Mouse (Mus musculus) megakaryocyte progenitor cell, adult 5-6 weeks (primary cell): Measurements from ENCODE around the gene Gspt2. TPM values are rescaled to one million over a fixed set of nuclear protein-coding genes. Genes with fewer than 3 reads are reported as not detected.

ENCODE experiments used
- ATAC-seq: replicated peaks from 2 replicates; pipeline ENCODE4 v1.8.0; 2016; ENCODE audit warnings: mild to moderate bottlenecking, moderate TSS enrichment, inconsistent platforms; ENCODE audit not compliant: poor library complexity
- total RNA-seq, 2 experiments: library from RNA; stranded (forward) in 1 of 2; stranded (reverse) in 1 of 2; fragments of 157-497, 149-512 nt in 1 of 2; fragments of 200-1000 nt in 1 of 2; gene quantifications; 2 replicates each; pipeline versions ENCODE4 v1.2.3 to v1.2.4; 2015 to 2017

Gspt2 gene
- total RNA-seq (2015) (11.9 and 13.1 TPM in 2 replicates), total RNA-seq (2017) (10.5 and 13.9 TPM in 2 replicates)

- peak; percentile 98 for ATAC-seq
Measured at GRCm38 (mm10) chrX:94635961-94636563, at the start of gene Gspt2. Gene Gspt2 (plus strand): TSS chrX:94636069.

DNA sequence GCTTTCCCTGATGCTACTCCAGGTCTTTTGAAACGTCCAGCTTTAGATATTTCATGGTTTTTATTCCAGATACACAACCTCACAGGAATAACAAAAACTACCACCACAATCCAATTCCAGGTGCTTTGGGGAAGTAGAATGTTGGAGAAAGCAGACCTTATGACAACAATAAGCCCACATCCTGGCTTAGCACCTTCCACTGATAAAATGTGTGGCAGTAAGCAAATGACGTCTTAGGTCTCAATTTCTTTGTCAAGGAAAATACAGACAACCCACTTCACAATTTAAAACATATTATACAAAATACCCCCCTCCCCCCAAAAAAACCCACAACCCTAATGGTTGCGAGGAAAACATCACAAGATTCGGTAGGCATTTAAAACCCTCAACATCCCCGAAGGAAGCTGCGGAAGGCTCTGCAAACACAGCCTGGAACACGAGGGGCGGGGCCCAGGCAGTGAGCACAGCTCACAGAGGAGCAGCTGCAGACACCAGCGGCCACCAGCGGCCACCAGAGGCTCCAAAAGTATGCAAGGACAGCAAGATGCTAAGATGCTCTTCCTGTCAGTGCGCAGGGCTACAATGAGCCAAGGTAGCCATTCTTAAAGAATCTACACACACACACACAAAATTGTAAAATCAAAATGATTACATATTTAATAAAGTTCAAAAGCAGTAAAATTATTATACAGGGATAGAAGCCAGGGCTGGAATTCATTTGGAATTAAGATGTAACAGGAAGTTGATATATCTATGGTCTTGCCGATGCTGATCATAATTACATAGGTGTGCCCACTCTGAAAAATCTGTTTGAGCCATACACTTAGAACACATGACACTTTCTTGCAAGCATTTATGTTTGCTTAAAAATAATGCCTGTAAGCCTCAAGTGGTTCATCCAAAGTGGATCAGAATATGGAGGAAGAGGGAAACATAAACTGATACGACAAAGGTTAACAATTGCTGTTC, 10.8 kb upstream of the Gspt2 start:
- peak; percentile 100 for ATAC-seq

- peak; percentile 54 for ATAC-seq
Measured at GRCm38 (mm10) chrX:94636911-94637310, 1.0 kb downstream of the Gspt2 start.

GRCm38 (mm10) chrX:94648541-94648940, 12.7 kb downstream of the Gspt2 start:
- ATAC-seq, result peak; percentile 70

- peak; percentile 91 for ATAC-seq
Measured at GRCm38 (mm10) chrX:94657734-94658133, 21.9 kb downstream of the Gspt2 start.

DNA sequence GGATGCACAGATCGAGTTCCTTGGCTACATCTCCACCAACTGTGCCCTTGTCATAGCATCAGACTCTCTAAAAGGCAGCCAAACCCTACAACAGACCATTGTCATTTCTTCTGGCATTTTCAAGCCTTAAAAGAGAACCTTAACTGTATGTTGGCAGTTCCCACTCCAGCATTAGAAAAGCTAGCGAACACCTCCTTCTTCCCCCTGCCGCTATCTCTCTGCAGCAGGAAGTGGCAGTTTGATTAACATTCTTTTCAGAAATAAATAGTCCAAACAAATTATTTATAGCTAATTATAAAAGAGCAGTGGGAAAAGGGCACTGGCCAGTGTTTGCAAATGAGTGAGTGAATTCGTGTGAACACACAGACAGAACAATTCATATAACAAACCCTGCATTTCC, 34.9 kb downstream of the Gspt2 start:
- peak; percentile 31; the same call in 1 of the 2 replicates for ATAC-seq

GRCm38 (mm10) chrX:94674977-94675376, 39.1 kb downstream of the Gspt2 start:
- ATAC-seq, result peak; percentile 60; the same call in 1 of the 2 replicates

GRCm38 (mm10) chrX:94681581-94681980, 45.7 kb downstream of the Gspt2 start:
- peak; percentile 90 for ATAC-seq

DNA sequence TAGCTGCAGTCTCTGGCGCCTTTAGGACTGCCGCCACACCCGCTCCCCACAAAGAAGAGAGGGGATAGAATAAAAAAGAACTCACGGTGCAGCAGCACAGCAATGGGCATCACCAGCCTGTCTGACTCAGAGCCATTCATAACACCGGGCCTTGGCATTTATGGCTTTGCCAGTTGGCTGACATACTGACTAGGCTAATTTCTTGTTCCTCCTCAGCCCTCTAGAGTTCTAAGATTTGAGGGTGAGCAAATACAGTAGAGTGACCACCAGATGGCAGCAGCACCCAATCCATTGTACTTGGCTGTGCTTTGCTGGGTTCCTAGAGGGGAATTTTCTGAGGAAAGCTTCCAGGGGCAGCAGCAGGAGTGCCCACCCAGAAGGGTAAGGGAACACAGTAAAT, 53.7 kb downstream of the Gspt2 start:
- peak; percentile 97 for ATAC-seq

Other genes starting within 250 kb of the Gspt2 start
- 4.1 and 4.9 TPM in 2 replicates for gene Maged1, start 93.9 kb upstream of the Gspt2 start, total RNA-seq (2015)
- gene Maged1, start 93.9 kb upstream of the Gspt2 start, total RNA-seq (2017), result 2.7 and 4.9 TPM in 2 replicates
- gene Zxdb, start 88.5 kb downstream of the Gspt2 start, total RNA-seq (2015), result 7.5 and 8.5 TPM in 2 replicates
- gene Zxdb, start 88.5 kb downstream of the Gspt2 start, total RNA-seq (2017), result 5.1 and 7.2 TPM in 2 replicates